Mouse (Mus musculus) skeletal muscle tissue, postnatal 0 days (tissue): ENCODE measurements around the gene Chpt1. TPM values are rescaled to one million over a fixed set of nuclear protein-coding genes. Genes with fewer than 3 reads are reported as not detected.

Experiments
- polyA plus RNA-seq: library from polyadenylated mRNA; unstranded; fragments of >200 nt; fragmentation: Nextera tagmentation; extraction: Ambion mirVana; gene quantifications from 2 replicates; pipeline ENCODE4 v1.2.1, GENCODE M21; 2015

Chpt1 gene
- polyA plus RNA-seq: 32.0 and 104 TPM in 2 replicates

GRCm38 (mm10) chr10:88503421-88504314 lies at the start of gene Chpt1:
Chpt1 (minus strand) TSS chr10:88504073.

GRCm38 (mm10) chr10:88459502-88459992 lies 44.3 kb downstream of the Chpt1 start, which contains the start of gene Sycp3:
Sycp3 (plus strand) TSS chr10:88459569.

Other genes with a start within 250 kb of the Chpt1 start
- 2.7 and 16.0 TPM in 2 replicates for gene Dram1, start 125.0 kb downstream of the Chpt1 start, polyA plus RNA-seq
- 2.0 and 4.2 TPM in 2 replicates for gene Gnptab, start 124.9 kb downstream of the Chpt1 start, polyA plus RNA-seq
- 0.13 and 0.24 TPM in 2 replicates for gene Sycp3, start 44.5 kb downstream of the Chpt1 start, polyA plus RNA-seq
- 2,500 and 2,846 TPM in 2 replicates for gene Mybpc1, start 101.1 kb upstream of the Chpt1 start, polyA plus RNA-seq
- gene Spic, start 180.9 kb upstream of the Chpt1 start, polyA plus RNA-seq: 0.38 and 0.45 TPM in 2 replicates
- 121 and 142 TPM in 2 replicates for gene Arl1, start 226.8 kb upstream of the Chpt1 start, polyA plus RNA-seq